In the genomic region with DNA sequence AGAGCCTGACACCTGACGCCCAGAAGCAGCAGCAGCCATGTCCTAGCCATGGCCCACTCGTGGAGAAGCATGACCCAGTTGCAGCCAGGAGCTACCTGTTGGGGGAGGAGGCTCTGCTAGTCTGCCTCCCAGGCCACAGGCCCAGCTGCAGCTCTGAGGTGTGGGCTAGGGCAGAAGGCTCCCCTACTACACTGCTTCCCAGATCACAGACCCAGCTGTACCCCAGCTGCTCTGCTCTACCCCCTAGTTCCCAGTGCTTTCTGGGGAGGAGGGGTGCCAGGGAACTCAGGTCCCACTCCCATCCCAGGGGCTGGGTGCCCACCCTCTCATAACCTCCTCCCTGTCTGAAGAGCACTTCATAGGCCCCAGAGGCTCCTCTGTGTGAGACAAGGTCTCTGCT, we compare ENCODE assay signal across 28 mouse cellular contexts. TPM values are rescaled to one million over a fixed set of nuclear protein-coding genes. Genes with fewer than 3 reads are reported as not detected.
DNase-seq lines count a peak whose midpoint lies in the region; ATAC-seq and TF ChIP-seq lines count a peak whose summit lies in the region.
"Had no signal": no experiment of that assay in that cellular context is flagged by ENCODE, and none has a peak within 500 bp of the region (broad histone marks: within the 10 kb centered on the region; RNA-seq: fewer than 3 reads in every experiment).

TSS of gene Ptcra (minus strand) at position 169 of the 400 bp plus-strand sequence.

- WGBS in heart, embryonic 16.5 days: 57% methylated on average over 2 of the region's 2 CpGs
- 49% methylated on average over 2 of the region's 2 CpGs for WGBS in midbrain, embryonic 11.5 days
- 76% methylated on average over 2 of the region's 2 CpGs for WGBS in midbrain, embryonic 14.5 days
- 7% methylated on average over 2 of the region's 2 CpGs for WGBS in thymus, adult 2 months

- H3K4me1 ChIP-seq in heart, embryonic 16.5 days (ENCODE audit: control insufficient read depth, insufficient read depth, low read length): no peaks in the 10 kb centered on the region
- no peaks in the 10 kb centered on the region for H3K4me1 ChIP-seq in midbrain, embryonic 11.5 days (ENCODE audit: control insufficient read depth, insufficient read depth, low read length)
- H3K4me1 ChIP-seq in midbrain, embryonic 14.5 days (ENCODE audit: control insufficient read depth, insufficient read depth, low read length): no peaks in the 10 kb centered on the region
- H3K4me1 ChIP-seq in thymus, adult 2 months (replicated peaks; ENCODE audit: control insufficient read depth, insufficient read depth, low read length): peaks cover 52% of the 10 kb centered on the region
- H3K4me1 ChIP-seq: heart, embryonic 13.5 days; hindbrain, embryonic 15.5 days; intestine, embryonic 15.5 days; midbrain, embryonic 13.5 days had no signal

- 0 out of 2 replicates have a peak, but pooled peaks have one; percentile 25 for TF ChIP-seq POLR2A in thymus, adult 2 months (IDR thresholded peaks at IDR 0.05; ENCODE audit: control insufficient read depth, extremely low read depth, insufficient read depth, low read length, poor library complexity)

- TF ChIP-seq CTCF in thymus, adult 2 months (IDR thresholded peaks at IDR 0.05; ENCODE audit: borderline replicate concordance, control insufficient read depth, extremely low read depth, insufficient read depth, low read length, poor library complexity): no peak

- H3K4me2 ChIP-seq in heart, embryonic 16.5 days (ENCODE audit: low read depth, low read length): 0 out of 2 replicates have a peak within 1 kb of the TSS, but pooled peaks have one; percentile 15
- H3K4me2 ChIP-seq in midbrain, embryonic 11.5 days: no peak within 1 kb of the TSS
- no peak within 1 kb of the TSS for H3K4me2 ChIP-seq in midbrain, embryonic 14.5 days (ENCODE audit: low read length)
- H3K4me2 ChIP-seq: heart, embryonic 13.5 days; hindbrain, embryonic 15.5 days; intestine, embryonic 15.5 days; midbrain, embryonic 13.5 days had no signal

- no peaks in the 10 kb centered on the region for H3K36me3 ChIP-seq in heart, embryonic 16.5 days (ENCODE audit: control insufficient read depth, insufficient read depth)
- no peaks in the 10 kb centered on the region for H3K36me3 ChIP-seq in midbrain, embryonic 11.5 days (ENCODE audit: control insufficient read depth, insufficient read depth, low read length)
- no peaks in the 10 kb centered on the region for H3K36me3 ChIP-seq in midbrain, embryonic 14.5 days (ENCODE audit: control insufficient read depth, insufficient read depth, low read length)
- H3K36me3 ChIP-seq in thymus, adult 2 months (ENCODE audit: control insufficient read depth, insufficient read depth, low read length): 0 out of 2 replicates have a peak, but pooled peaks cover 3% of the 10 kb centered on the region
- H3K36me3 ChIP-seq: forebrain, embryonic 10.5 days; heart, embryonic 13.5 days; hindbrain, embryonic 15.5 days; intestine, embryonic 15.5 days; midbrain, embryonic 13.5 days had no signal

- no peaks in the 10 kb centered on the region for H3K9me3 ChIP-seq in heart, embryonic 16.5 days (replicated peaks; ENCODE audit: control insufficient read depth, low read length)
- no peaks in the 10 kb centered on the region for H3K9me3 ChIP-seq in midbrain, embryonic 11.5 days (ENCODE audit: control insufficient read depth, low read length)
- no peaks in the 10 kb centered on the region for H3K9me3 ChIP-seq in midbrain, embryonic 14.5 days (ENCODE audit: control insufficient read depth, low read length)
- H3K9me3 ChIP-seq: forebrain, embryonic 10.5 days; heart, embryonic 13.5 days; hindbrain, embryonic 15.5 days; intestine, embryonic 15.5 days; midbrain, embryonic 13.5 days had no signal

- no peak within 1 kb of the TSS for H3K27ac ChIP-seq in heart, embryonic 16.5 days (ENCODE audit: low read length)
- H3K27ac ChIP-seq in midbrain, embryonic 11.5 days (ENCODE audit: low read depth, low read length): no peak within 1 kb of the TSS
- H3K27ac ChIP-seq in midbrain, embryonic 14.5 days (replicated peaks; ENCODE audit: low read depth, low read length): no peak within 1 kb of the TSS
- peak within 1 kb of the TSS; percentile 77 for H3K27ac ChIP-seq in thymus, adult 2 months (ENCODE audit: control insufficient read depth, insufficient read depth, low read length)
- H3K27ac ChIP-seq: forebrain, embryonic 10.5 days; heart, embryonic 13.5 days; hindbrain, embryonic 15.5 days; intestine, embryonic 15.5 days; midbrain, embryonic 13.5 days had no signal

- no peak for DNase-seq in heart, adult 18-20 months
- peak; percentile 66 for DNase-seq in midbrain, embryonic 11.5 days (ENCODE audit: low spot score, missing footprints)
- no peak for DNase-seq in midbrain, embryonic 14.5 days
- DNase-seq in thymus, adult 2 months: peak; percentile 73
- peak; percentile 75 for DNase-seq in thymus, postnatal 4 days
- no peak for DNase-seq in kidney, adult 11 months
- no peak for DNase-seq in cerebellum, adult 9-11 months
- DNase-seq: adrenal gland, adult 8-10 months; cerebellum, adult 11-12 months; cerebellum, postnatal 25 days; embryo, embryonic 11 days; gastrocnemius, postnatal 10 days; heart, postnatal 4 days; kidney, adult 9 months; kidney, postnatal 25 days; liver had no signal

- no peak within 1 kb of the TSS for H3K9ac ChIP-seq in heart, embryonic 16.5 days (ENCODE audit: low read length)
- H3K9ac ChIP-seq in midbrain, embryonic 11.5 days (ENCODE audit: low read length): no peak within 1 kb of the TSS
- H3K9ac ChIP-seq in midbrain, embryonic 14.5 days (replicated peaks; ENCODE audit: low read length): no peak within 1 kb of the TSS
- H3K9ac ChIP-seq: heart, embryonic 13.5 days; hindbrain, embryonic 15.5 days; intestine, embryonic 15.5 days; midbrain, embryonic 13.5 days had no signal

- H3K27me3 ChIP-seq in heart, embryonic 16.5 days (ENCODE audit: control insufficient read depth, insufficient read depth, low read length): no peaks in the 10 kb centered on the region
- no peaks in the 10 kb centered on the region for H3K27me3 ChIP-seq in midbrain, embryonic 11.5 days (ENCODE audit: control insufficient read depth, insufficient read depth, low read length)
- no peaks in the 10 kb centered on the region for H3K27me3 ChIP-seq in midbrain, embryonic 14.5 days (ENCODE audit: control insufficient read depth, insufficient read depth, low read length)
- no peaks in the 10 kb centered on the region for H3K27me3 ChIP-seq in thymus, adult 2 months (ENCODE audit: control insufficient read depth, insufficient read depth, low read length)
- H3K27me3 ChIP-seq: CH12.LX; heart, embryonic 13.5 days; hindbrain, embryonic 15.5 days; intestine, embryonic 15.5 days; midbrain, embryonic 13.5 days had no signal

- H3K4me3 ChIP-seq in heart, embryonic 16.5 days (ENCODE audit: low read length): peak within 1 kb of the TSS; percentile 32; the same call in 1 of the 2 replicates
- H3K4me3 ChIP-seq in midbrain, embryonic 11.5 days (ENCODE audit: low read depth, low read length): no peak within 1 kb of the TSS
- H3K4me3 ChIP-seq in midbrain, embryonic 14.5 days (replicated peaks; ENCODE audit: low read depth, low read length): no peak within 1 kb of the TSS
- H3K4me3 ChIP-seq in thymus, adult 2 months (ENCODE audit: control insufficient read depth, insufficient read depth, low read length): peak within 1 kb of the TSS; percentile 30
- H3K4me3 ChIP-seq: forebrain, embryonic 10.5 days; heart, embryonic 13.5 days; hindbrain, embryonic 15.5 days; intestine, embryonic 15.5 days; midbrain, embryonic 13.5 days had no signal

- peak; percentile 59 for ATAC-seq in heart, embryonic 16.5 days (replicated peaks; ENCODE audit: extremely low read depth, insufficient read depth, low FRiP score)
- ATAC-seq in midbrain, embryonic 11.5 days (ENCODE audit: low FRiP score): no peak
- no peak for ATAC-seq in midbrain, embryonic 14.5 days (ENCODE audit: low FRiP score, low TSS enrichment)
- ATAC-seq: forebrain, embryonic 16.5 days; intestine, embryonic 15.5 days; lung, postnatal 0 days; midbrain, embryonic 13.5 days had no signal

RNA-seq across cellular contexts. Expression of gene Ptcra, which starts in this region (rescaled TPM):
- 17.0 and 38.9 TPM in 2 replicates for polyA plus RNA-seq in heart, embryonic 16.5 days (2015; fragmentation: Nextera tagmentation; extraction: Ambion mirVana)
- not detected for total RNA-seq in heart, adult 18-20 months (2021)
- 0.48 and 0.70 TPM in 2 replicates for polyA plus RNA-seq in midbrain, embryonic 11.5 days (2014; fragmentation: Nextera tagmentation; extraction: Ambion mirVana)
- polyA plus RNA-seq in midbrain, embryonic 14.5 days (2014; fragmentation: Nextera tagmentation; extraction: Ambion mirVana): 0.22 TPM in 1 of 2 replicates, not detected in the other
- polyA plus RNA-seq in thymus, adult 2 months (2012; rRNA removed): 126 and 163 TPM in 2 replicates
- total RNA-seq: adrenal gland, adult 8-10 months; granulocyte monocyte progenitor cell, adult 5-6 weeks; heart, postnatal 4 days; left cerebral cortex, postnatal 25 days had no signal
- polyA plus RNA-seq: forebrain, embryonic 16.5 days; lung, postnatal 0 days; small intestine, adult 2 months had no signal

Comparison
In these comparisons a context has a peak if more than half of its experiments do, and no peak if none do; other contexts are left out.
1. RNA of gene Ptcra (polyA plus RNA-seq): 126 to 163 TPM in thymus, adult 2 months and 17.0 to 38.9 TPM in heart, embryonic 16.5 days; 0.48 to 0.70 TPM in midbrain, embryonic 11.5 days and 0.22 TPM in midbrain, embryonic 14.5 days; every median in the first group is over 10 times any median in the second.
2. Peak in DNase-seq in midbrain, embryonic 11.5 days; RNA of the gene not detected or under 1 TPM.
3. H3K4me3 ChIP-seq: peak in heart, embryonic 16.5 days (single experiment) and thymus, adult 2 months (single experiment); none in midbrain, embryonic 11.5 days (single experiment) and midbrain, embryonic 14.5 days (single experiment).
4. DNase-seq: peak in thymus, adult 2 months (single experiment) and thymus, postnatal 4 days (single experiment); none in heart, adult 18-20 months (0 of 2), midbrain, embryonic 14.5 days (single experiment), kidney, adult 11 months (single experiment) and cerebellum, adult 9-11 months (single experiment).